Mouse (Mus musculus) kidney, postnatal 14 days (tissue): ENCODE measurements around the gene Anxa11.
"Not testable (repeated sequence)": the region's sequence is repeated elsewhere in the genome, so short reads cannot be mapped to it uniquely, and the experiment has no call there.

ENCODE experiments used
- DNase-seq: peaks from one replicate; pipeline ENCODE4 v3.0.0; 2022; ENCODE audit warnings: mixed read lengths

The Anxa11 gene

DNA sequence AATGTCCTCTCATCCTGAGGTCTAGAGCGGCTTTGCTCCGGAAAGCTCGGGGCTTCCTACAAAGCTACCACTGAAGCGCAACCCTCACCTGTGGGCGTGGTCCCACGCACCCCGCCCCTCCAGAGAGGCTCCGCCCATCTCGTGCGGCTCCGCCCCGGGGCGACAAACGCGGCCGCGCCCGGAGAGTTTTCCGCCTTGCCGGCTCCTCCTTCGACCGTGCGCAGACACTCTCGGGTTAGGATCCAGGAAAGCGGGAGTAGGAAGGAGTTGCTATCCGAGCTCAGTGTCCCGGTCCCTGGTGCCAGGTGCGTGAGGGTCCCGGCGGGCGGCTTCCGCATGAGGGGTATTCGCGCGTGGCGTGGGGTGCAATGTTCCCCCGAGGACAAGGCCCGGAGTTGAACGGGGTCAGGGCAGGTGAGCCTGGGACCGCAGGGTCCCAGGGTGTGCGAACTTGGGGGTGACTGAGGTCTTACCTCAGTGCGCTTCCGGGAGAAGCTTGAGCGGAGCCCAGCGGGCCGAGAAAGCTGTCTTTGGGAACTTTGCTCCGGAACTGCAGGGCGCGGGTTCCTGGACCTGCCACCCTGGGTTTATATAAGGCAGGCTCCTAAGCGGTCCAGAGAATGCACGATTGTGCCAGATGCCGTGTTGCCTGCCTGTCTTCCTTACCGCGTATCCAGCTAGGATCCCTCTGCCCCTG is at the start of gene Anxa11:
Gene Anxa11 (plus strand): TSS at position 166 of the 697 bp plus-strand sequence.
- DNase-seq: peak; percentile 94

DNA sequence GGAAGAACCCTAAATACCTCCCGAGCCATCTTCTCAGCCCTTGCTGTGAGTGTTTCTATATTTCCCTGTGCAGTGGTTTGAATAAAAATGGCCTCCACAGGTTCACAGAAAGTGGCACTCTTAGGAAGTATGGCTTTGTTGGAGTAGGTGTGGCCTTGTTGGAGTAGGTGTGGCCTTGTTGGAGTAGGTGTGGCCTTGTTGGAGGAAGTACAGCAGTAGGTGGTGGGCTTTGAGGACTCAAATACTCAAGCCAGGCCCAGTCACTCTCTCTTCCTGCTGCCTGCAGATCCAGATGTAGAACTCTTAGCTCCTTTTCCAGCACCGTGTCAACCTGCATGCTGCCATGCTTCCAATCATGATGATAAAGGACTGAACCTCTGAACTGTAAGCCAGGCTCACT is 47.6 kb upstream of the Anxa11 start:
- no peak for DNase-seq

DNA sequence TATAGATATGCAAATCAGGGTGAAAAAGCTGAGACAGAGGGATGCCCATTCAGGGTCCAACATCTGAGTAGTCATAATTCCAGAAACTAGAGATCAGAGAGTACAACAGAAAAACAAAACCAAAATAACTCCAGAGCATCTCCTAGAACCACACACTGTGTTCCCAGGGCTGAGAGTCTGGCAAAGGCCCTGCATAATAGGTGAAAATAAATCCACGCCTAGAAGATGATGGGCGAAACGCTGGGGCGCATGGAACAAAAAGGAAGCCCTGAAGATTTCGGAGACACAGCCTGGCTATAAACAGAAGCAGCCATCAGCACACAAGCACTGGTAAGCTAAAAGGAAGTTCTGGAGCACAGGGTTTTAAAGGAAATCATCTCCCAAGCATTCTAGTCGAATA is 46.9 kb upstream of the Anxa11 start:
- no peak for DNase-seq

DNA sequence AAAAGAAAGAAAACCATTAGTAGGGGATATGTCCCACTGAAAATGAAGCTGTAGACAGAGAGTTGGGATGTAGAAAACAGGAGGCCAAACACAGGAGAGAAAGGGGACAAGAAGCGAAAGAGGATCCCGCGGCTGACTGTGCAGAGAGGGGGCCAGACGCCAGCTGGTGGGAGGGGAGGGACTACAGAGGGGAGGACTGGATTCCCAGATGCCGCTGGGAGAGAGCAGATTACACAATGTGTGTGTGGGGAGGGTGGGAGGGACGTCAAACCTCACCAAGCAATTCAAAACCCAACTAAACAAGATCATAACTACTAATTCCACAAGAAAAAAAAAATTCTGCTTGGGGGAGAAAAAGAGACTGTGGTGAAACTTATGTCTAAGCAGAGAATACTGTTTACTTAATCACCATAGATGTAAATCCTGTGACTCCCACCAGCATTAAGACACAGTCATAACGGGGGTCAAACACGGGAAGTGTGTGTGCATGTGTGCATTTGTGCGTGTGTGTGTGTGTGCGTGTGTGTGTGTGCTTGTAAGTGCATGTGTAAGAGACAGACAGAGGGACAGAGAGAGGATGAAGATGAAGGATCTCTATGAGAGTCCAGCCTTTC is 46.3 kb upstream of the Anxa11 start:
- peak; percentile 62 for DNase-seq

DNA sequence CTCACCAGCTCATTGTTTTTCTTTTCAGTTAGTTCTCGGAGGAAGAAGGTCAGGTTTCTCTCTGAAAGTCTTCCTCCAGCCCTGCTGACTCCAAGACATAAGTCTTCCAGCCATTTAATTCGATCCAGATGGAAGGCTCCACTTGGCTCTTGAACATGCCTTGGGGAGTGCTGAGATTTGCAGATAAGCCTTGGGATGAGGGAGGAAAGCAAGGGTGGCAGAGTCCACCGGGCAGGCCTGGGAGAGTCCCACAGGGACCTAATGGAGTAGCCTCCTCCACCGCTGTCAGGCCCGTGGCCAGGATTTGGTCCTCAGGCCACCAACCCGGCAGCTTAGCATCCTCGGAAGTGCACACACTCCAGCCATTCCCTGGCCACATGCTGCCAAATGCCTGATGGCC is 45.3 kb upstream of the Anxa11 start:
- no peak for DNase-seq

DNA sequence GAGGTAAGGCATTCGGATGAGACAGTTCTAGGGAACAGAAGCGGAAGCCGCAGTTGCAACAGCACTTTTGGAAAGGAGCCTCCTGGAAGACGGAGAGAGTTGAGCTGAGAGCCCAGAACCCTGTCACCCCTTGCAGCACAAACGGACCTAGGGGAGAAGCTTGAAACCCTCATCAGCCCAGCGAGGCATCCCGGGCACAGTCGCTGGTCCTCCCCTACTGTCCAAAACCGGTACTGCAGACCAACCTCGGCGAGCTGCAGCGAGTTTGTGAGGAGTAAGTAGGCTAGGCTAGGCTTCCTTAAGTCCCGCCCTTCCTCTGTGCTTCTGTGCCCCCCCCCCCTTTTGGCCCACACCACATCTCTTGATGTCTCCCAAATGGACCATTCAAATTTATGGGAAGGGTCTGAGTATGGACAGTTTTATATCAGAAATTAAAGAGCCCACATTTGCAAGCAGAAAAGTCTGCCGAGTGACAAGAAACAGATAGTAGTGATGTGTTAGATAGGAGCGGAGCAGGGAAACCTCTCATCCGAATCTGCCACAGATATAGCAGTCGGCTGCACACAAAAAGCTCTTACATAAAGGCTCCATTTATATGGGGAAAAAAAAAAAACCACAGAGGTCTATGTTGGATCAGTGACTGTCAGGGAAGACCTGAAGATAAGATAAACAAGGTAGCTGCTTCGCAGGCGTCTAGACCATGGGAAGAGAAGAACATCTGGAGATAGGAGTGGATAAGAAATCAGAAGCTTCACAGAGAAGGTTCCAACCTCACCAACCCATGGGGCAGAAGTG is 41.6 kb upstream of the Anxa11 start:
- DNase-seq: peak; percentile 88

DNA sequence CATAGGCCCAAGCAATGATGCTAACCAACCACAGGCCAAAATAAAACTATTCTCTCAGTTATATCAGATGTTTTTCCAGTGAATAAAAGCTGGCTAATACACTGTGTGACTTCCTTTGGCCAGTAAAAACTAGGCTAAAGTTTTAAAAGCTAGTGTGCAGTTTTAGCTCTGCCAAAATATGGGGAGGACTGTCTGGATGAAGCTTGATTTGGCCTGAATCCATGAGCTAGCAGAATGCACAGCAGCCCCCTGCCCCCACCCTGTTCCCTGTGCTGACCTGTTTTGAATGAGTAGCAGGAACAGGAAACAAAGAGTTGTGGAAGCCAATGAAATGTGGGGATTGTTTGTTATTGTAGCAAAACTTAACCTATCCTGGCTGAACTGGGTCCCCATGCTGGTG is 39.4 kb upstream of the Anxa11 start:
- peak; percentile 55 for DNase-seq

DNA sequence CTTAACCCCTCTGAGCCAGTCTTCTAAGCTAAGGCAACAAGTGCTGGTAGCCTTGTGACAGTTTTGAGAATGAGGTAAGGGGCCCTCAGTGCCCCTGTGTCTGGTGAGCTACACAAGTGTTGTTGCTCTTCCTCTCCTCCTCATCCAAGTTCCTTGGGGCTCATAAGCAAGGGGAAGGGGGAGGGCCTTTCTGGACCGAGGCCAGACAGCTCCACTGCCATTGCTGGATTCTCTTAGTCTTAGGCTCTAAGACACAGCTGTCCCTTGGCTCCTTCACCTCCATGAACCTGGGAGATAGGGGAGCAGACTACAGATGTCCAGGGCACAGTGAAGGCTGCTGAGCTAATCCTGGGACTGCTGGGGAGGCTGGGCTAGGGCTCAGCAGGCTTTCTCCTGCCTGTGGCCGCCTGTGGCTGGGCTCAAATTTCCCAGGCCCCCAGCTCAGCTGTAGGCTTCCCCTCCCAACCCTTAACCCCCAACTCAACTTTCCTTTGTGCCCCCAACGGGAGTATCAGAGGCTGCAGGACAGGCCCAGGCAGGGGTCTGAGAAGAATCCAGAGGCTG is 38.6 kb upstream of the Anxa11 start:
- peak; percentile 15 for DNase-seq

DNA sequence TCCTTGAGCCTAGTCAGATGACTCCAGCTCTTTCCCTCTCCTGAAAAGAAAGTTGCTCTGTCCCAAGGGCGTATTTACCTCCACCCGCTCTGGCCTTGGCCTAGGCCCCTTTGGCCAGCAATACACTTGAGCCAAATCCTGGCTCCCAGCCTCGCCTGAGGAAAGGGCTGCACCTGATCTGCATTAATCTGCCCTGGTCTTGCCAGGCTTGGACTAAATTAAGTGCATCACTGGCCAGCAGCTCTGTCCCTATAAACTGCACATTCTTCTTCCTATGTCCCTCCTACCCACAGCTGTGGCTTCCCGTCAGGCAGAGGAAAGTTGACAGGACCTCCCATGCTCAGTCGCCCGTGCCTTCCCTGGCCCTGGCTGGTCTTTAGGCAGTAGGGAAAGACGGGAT is 36.1 kb upstream of the Anxa11 start:
- DNase-seq: peak; percentile 34

DNA sequence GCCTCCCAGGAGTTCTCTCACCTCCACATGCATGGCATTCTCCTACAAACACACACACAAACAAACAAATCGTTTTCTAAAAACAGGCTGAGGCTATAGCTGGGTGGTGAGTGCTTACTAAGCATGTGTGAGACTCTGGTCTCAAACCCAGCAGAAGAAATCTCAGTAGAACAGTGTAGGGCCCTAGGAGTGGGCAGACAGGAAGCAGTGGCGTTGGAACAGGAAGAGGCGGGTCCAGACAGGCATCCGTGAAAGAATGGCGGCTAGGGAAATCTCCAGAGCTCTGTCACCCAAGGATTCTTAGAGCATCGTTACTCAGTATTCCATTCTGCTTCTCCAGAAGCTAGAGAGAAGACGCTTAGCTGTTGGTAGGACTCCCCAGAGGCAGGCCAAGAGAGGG is 35.4 kb upstream of the Anxa11 start:
- DNase-seq: no peak

DNA sequence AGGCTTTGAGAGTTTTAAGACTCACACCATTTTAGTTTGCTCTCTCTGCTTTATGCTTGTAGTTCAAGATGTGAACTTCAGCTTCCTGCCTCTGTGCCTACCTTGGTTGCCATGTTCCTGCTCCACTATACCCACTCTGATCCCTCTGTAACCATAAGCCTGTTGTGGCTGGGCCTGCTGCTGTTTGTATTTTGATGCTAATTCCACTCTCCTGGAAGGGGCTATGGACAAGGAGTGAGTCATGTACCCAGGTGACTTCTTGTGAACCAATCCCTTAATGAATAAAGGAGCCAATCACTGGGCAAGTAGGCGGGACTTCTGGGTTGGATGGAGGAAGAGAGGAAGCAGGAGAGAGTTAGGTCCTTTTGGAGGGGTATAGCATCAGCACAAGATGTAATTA is 30.9 kb upstream of the Anxa11 start:
- not testable (repeated sequence) for DNase-seq

DNA sequence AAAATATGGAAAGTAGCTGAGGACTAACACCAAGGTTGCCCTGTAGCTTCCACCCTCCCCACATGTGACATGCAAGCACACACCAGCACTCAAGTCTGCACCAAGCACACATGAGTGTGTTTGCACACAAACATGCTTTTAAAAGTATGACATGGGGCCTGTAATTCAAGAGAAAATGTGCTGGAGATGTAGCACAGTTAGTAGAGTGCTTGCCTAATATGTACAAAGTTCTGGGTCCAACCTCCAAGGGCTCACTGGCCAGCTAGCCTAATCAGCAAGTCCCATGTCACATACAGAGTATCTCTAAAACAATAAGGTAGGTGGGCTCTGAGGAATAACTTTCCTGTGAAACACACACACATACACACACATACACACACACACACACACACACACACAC is 27.8 kb upstream of the Anxa11 start:
- no peak for DNase-seq

DNA sequence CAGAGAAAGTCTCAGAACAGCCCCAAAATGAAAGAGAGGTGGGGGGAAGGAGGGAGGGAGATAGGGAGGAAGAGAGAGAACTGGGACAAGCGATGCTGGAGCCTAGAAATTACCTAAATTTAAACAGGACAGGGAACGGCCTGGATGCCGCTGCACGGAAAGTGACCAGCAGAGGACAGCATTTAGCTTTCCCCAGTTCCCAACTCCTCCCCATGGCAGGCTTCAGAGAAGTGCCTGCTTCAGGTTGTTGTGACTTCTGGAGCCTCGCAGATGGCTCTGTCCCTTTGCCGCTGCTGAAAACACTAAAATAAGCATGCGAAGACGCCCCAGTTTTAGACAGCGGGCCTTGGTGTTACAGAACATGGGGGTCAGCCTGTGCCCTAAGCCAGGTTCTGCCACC is 25.5 kb upstream of the Anxa11 start:
- DNase-seq: peak; percentile 75

DNA sequence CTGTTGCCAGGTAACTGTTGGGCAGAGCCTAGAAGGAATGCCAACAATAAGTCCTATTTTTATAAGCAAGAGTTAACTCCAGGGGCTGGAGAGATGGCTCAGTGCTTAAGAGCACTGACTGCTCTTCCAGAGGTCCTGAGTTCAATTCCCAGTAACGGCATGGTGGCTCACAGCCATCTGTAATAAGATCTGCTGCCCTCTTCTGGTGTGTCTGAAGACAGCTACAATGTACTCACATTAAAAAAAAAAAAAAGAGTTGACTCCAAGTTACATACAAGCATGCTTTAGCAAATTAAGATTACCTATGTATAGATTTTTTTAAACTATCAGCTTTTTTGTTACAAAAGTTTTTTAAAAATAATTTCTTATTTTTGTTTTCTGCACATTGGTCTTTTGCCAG is 19.4 kb upstream of the Anxa11 start:
- DNase-seq: no peak

DNA sequence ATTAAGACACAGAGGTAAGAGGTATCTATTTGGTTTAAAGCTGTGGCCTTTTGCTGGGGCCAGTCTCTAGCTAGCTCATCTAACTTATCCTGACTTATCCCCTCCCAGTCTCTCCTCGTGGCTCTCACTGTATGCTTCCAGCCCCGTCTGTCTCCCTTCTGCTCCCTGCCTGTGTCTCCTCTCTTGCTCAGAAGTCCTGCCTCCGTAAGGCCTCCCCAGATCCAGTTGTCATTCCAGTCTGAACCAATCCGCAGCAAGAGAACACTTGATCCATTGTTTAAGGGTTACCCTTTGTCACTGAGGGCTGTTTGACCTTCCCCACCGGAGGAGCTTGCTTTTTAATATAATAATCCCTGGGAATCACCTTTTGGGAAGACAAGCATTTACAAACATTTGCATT is 17.0 kb upstream of the Anxa11 start:
- no peak for DNase-seq

DNA sequence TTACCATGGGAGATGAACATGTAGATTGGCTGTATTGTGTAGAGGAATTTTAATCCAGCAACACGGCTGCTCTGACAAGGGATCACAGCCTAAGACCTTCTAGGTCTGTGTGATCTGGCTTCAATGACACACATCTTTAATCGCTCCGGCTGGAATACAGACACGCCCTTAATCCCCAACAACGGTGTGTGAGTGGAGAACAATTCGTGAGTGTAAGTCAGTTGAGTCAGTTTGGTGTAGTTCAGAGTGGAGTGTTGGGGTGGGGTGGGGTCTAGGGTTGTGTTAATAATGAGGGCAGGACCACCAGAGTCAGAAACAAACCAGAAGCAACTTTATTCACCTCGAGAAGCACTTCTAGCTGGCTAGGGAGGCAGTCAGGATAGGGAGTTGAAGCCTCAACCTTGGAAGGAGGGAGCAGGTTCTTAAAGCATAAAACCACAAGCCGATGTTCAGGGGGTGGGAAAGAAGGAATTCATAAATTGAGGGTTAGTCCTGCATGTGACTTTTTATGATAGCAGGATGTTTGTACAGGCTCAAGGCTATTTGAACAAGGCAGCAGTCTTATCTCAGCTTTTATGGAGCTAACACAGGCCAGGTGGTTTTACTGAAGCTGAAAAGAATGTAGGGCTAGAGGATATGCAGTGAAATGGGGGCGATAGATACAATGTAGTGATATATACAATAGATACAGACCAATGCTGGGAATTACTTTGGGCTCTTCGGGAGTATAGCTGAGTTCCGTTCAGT is 15.9 kb upstream of the Anxa11 start:
- DNase-seq: no peak

DNA sequence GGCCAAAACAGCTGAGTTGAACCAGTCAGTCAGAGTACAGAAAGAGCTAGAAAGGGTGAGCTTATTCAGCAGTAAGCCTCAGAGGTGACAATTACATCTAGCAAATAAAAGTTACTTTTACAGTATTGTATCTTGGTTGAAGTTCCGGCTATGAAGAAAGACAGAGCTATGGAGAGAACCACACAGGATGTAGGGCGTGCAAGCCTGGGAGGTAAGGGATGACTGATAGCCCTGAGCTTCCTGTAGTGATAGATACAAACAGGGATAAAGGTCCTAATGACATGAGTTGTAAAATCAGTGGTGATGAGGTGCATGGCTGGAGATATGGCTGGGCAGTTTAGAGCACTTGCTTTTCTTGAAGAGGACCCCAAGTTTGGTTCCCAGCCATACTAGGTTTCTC is 15.1 kb upstream of the Anxa11 start:
- no peak for DNase-seq

DNA sequence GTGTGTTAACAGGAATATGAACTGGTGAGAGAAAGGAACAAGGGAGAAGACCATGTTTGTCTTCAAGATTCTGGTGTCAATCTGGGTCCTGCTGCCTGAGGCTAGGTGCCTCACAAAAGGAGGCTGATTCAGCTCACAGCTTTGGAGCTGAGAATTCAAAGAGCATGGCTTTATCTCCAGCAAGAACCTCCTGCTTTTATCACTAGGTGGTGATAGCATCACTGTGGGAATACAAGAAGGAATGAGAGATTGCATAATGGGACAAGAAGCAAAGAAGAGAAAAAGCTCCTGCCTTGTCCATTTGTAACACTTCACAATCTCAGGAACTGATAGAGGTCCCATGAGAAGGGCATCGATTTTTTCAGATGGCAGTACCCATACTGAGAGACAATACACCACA is 10.6 kb upstream of the Anxa11 start:
- no peak for DNase-seq

DNA sequence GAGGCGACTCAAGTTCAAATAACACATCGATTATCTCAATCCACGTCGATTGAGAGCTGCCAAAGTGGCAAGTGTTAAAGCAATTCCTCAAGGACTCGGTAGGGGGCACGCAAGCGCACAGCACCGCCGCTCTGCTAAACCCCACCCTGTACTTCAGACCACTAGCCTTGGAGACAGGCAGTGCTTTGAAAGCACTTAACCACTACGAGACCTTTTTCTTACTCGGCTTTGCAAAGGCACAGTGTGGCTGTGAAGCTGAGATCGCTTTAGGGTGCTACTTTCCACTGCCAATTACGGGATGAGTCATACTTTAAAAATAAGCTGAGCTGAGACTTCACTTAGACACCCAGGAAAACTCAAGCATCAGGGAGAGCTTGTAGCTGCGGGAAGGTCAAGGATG is 9.7 kb upstream of the Anxa11 start:
- DNase-seq: peak; percentile 69

DNA sequence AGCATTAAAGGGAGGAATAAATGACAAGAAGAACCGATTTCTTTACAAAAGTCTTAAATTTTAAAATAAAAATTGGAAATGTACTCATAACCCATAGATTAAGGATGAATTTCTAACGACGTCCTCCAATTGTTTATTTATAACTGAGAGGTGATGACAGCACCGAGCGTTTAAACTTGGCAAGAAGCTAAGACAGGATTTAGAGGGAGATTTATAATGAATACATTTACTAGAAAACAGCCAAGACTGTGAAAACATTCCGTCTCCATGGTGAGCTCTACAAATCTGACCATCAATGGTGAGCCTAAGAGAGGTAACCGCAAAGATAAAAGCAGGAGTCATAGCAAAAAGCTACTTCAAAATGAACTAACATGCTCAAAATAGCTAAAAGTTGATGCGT is 3.5 kb upstream of the Anxa11 start:
- DNase-seq: no peak

DNA sequence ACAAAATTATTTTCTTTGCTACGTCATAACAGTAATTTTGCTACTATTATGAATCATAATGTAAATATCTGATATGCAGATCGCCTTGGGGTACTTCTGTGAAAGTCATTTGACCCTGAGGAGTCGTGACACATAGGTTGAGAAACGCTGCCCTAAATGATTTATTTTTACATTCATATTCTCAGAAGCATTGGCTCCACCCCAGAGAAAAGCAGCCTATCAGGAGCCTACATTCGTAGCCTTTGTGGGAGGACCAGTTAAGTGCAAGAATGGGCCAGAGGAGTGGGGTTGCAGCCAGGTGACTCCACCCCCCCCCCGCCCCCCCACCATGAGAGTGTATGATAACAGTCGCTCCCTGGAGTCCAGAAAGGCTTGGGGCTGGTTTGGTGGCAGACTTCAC is 2.2 kb upstream of the Anxa11 start:
- no peak for DNase-seq

DNA sequence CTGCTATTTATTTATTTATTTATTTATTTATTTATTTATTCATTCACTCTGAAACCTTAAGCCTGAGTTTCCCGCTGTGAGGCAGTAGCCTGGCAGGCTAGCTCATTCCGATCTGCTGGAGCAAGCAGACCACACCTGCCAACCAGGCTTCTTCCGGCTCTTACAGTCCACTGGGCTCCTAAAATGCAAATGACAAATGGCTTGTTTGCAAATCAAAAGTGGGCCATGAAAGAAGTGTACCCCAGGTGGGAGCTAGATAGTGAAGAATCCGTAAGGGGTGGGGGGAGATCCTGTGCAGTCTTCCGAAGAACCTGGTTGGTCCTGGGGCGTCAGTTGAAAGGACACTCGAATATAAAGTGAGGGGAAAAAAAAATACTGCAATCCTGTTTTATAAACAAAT is 995 bp upstream of the Anxa11 start:
- DNase-seq: no peak

DNA sequence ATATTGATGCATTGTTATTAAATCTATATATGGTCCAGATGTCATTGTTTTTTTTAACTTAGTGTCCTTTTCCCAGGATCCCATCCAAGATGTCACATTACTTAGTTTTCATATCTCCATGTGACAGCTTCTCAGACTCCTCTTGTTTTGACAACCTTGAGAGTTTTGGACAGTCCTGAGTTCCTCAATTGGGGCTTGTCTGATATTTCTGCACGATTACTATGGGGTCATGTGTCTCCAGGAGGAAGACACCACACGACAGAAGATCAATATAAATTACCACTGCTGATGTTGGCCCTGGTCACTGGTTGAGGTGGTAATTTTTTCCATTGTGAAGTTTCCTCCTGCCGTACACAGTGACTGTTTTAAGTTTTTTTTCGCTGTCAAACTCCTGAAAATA is 377 bp upstream of the Anxa11 start:
- no peak for DNase-seq
